Mouse (Mus musculus) thymus, postnatal 4 days (tissue): ENCODE results near the gene Tcf25.
"Not testable (repeated sequence)": the region's sequence is repeated elsewhere in the genome, so short reads cannot be mapped to it uniquely, and the experiment has no call there.

Experiments used
- DNase-seq: peaks from one replicate; pipeline ENCODE4 v3.0.0; 2021

Gene Tcf25

DNA sequence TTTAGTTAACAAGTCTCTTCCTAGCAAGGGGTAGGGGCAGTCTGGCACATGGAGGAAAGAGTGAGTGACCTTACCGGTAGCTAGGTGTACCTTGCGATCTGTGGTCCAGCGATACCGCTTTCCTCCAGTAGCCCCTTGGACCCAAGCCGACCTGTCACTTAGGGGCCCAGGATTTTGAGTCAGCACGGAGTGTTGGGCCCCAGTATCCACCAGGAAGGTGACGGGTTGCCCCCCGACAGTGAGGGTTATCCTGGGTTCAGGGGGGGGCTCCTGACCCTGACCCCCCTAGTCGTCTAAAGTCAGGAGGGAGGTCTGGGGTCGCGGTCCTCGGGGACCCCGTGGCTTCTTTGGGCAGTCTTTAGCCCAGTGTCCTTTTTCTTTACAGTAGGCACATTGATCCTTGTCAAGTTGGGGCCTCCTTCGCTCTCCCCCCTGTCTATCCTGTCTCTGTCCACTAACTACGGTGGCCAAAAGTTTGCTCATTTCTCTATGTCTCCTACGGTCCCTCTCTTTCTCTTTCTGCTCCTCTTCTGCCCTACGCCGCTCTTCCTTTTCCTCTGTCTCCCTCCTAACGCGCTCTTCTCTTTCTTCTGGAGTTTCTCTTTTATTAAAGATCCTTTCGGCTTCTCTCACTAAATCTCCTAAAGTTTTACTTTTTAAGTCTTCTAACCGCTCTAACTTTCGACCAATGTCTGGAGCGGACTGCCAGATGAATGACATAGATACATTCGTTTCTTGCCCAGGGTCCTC, 58.2 kb downstream of the Tcf25 start:
- no peak for DNase-seq

DNA sequence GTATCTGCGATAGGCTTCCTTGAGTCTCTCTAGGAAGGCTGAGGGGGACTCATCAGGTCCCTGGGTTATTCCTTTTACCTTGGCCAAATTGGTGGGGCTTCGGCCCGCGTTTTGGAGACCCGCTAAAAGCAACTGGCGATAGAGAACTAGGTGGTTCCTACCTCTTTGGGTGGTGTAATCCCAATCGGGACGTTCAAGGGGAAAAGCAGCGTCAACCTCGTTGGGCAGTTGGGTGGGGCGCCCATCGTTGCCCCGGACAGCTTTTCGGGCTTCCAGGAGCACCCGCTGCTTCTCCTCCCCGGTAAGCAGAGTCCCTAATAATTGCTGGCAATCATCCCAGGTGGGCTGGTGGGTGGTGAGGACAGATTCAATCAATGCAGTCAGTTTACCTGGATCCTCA, 58.8 kb downstream of the Tcf25 start:
- DNase-seq: no peak

DNA sequence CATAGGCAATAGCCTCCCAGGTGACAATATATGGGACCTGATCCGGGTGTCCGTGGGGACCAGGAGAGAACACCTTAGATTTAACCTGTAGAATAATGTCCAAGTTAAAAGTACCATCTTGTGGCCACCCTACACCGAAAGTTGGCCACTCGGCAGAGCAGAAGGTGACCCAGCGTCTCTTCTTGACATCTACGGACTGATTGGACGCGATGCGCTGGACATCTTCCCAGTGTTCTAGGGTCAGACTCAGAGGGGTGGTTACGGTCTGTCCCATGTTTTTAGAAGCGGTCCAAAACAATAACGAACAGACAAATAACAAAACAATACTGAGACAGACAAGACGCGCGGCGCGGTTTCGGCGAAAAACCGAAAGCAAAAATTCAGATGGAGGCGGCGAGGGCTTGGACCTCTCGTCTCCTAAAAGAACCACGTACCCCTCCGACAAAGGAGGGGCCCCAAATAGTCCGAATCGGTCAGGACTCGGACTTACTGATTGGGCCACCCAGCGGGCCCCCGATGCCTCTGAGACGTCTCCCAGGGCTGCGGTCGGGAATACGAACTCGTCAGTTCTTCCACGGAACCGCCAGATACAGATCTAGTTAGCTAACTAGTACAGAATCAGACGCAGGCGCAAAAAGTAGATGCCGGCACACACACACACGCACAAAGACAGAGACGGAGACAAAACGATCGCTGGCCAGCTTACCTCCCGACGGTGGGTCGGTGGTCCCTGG, 59.9 kb downstream of the Tcf25 start:
- not testable (repeated sequence) for DNase-seq

DNA sequence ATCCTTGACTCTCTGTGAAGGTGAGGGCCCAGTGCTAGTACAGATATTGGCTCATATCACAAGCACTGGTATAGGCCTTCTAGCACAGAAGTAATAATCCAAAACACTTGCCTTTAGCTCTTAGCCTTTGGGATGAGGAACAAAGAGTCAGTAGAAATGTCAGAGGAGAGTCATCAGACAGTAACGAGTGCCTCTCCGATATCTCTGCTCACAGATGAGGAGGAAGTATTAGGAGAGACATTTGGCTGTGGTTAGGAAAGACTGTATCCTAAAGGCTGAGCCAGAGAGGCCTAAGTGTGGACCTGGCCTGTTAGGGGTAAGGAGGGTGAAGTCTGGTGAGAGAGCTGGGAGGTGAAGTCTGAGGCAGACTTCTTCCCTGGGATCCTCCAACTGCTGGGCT, 68.2 kb downstream of the Tcf25 start:
- DNase-seq: no peak

DNA sequence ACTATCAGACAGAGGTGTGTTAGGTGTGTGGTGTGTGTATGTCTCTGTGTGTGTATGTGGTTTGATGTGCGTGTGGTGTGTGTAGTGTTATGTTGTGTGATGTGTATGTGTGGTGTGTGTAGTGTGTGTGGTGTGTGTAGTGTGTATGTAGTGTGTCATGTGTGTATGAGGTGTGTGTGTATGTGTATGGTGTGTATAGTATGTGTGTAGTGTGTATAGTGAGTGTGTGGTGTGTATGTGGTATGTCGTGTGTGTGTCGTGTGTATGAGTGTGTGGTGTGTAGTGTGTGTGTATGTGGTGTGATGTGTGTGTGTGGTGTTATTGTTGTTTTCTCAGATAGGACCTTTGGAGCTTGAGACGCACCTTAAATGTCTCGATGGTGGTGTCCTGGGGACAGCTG, 68.8 kb downstream of the Tcf25 start:
- DNase-seq: no peak

DNA sequence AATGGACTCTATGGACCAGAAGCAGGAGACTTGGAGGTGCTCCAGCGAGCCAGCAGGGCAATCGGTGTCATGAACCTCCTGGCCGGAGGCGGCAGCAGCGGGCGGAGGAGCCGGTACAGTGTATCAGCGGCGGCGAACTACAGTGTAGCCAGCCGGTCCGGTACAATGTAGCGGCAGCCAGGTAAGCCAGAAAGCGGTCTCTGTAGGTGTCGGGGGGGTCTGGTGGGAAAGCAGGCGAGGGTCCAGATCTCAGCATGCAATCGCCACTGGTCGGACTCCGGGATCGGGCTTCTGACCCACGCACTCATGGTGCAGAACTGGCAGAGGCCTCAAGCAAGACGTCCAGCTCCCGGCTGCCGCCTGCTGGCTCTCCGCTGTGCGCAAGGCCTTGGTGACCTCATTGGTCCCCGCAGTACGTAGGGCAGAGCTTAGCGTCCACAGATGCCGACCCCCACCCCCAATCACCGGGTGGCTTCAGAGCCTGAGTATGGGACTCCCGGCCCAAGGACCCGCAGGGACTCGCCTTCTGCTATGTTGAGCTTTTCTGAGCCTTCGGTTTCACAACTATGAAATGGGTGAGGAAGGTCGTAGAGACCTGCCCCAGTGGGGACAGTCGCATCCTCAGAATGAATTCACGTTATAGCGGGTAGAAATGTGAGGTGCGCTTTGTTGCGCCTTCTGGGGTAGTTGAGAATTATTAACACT, 69.5 kb downstream of the Tcf25 start:
- peak; percentile 96 for DNase-seq

DNA sequence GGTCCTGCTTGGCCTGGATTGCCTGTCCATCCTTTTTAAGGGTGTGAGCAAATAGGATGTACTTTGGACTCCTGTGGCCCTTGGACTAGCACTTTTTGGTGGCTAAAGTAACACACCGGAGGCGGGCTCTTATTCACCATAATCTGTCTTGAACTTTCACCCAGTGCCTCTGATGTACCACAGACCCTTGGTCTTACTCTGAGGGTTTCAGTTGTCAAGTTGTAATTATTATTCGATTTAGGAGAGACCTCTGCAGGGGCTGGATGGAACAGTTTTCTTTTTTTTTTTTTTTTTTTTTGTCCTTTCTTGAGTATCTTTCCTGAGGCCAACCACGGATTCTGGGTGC, 70.0 kb downstream of the Tcf25 start:
- DNase-seq: no peak

DNA sequence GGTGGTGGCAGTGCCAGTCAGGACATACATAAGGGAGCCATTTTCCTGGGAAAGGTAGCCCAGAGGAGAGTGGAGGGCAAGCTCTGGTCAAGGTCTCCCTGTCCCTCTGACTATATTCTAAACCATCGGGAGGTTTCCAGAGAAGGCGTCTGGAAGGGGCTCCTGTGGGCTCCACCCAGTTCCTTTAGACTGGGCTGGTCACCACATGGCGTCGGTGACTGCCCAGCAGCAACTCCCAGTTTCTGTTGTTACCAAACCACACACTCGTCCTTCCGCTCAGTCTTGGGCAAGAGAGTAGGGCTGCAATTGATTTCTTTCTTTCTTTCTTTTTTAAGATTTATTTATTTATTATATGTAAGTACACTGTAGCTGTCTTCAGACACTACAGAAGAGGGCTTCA, 70.6 kb downstream of the Tcf25 start:
- no peak for DNase-seq

DNA sequence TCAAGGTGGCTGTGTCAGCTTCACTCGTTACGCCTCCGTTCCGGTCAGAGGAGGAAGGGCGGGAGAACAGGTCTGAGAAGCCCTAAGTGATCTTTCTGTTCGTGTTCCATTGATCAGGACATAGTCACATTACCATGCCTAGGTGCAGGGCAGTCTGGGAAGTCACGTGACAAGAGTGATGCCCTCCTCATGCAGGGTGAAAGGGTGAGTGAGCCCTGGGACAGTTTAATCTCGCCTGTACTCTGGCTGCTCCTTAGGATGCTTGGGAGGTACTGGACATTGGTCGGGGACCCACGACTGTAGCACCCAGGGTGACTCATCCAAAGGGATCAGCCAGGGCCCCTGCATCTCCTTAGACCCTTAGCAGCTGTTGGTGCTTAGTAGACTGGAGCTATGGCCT, 72.4 kb downstream of the Tcf25 start:
- no peak for DNase-seq

DNA sequence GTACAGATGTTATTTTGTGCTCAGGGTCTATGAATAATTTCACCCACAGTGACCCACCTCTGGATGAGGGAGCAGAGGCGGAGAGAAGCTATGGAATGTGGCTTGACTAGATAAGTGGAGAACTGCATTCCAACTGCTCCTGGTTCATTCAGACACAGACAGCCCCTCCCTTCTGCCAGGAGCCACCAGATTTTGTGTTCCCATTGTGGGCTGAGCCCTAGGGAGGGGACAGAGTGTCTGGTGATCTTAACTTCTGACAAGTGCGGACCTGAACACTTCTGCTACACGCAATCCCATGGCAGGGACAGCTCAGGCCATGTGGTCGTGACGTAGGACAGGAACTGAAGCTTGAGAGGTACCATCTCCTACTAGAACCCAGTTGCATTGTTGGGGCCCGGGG, 73.2 kb downstream of the Tcf25 start:
- DNase-seq: no peak

DNA sequence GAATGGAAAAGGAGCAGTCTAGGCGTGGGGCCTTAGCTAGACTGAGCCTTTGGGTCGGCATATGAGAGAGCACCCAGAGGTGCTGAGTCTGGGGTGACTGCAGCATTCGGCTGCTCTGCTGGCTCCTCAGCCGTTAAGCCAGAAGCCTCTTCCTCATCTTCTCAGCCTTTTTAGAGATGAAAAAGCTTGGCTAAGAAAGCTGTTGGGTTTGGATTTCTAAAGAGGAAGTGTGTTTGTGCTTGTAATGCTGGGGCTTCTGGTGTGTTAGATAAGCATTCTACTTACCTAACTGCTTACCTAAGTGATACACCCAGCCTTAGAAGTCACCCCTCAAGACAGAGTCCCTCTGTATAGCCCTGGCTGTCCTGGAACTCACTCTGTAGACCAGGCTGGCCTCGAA, 77.2 kb downstream of the Tcf25 start:
- no peak for DNase-seq

DNA sequence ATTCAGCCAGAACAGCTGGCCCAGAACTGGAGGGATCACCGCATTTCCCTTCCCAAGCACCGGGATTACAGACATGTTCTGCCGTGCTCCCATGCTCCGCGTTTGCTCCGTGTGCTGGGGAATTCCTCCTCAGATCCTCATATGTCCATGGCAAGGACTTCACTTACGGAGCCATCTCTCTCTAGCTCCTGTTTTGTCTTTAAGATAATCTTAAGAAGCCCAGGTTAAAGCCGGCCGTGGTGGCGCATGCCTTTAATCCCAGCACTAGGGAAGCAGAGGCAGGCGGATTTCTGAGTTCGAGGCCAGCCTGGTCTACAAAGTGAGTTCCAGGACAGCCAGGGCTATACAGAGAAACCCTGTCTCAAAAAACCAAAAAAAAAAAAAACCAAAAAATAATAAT, 78.2 kb downstream of the Tcf25 start:
- not testable (repeated sequence) for DNase-seq

DNA sequence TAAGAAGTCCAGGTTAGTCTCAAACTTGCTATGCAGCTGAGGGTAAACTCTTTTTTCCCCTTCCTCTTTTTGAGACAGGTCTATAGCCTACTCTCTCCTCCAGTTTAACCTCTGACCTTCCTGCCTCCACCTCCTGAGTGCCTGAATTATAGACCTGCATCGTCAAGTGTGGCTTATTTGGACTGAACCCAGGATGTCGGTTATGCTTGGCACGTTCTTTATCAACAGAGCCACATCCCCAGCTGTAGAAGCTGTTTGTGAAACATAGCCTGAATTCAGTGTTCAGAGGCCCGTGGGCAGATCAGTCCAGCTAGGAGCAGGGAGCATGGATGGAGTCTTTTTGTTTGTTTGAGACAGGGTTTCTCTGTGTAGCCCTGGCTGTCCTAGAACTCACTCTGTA, 78.6 kb downstream of the Tcf25 start:
- DNase-seq: no peak

DNA sequence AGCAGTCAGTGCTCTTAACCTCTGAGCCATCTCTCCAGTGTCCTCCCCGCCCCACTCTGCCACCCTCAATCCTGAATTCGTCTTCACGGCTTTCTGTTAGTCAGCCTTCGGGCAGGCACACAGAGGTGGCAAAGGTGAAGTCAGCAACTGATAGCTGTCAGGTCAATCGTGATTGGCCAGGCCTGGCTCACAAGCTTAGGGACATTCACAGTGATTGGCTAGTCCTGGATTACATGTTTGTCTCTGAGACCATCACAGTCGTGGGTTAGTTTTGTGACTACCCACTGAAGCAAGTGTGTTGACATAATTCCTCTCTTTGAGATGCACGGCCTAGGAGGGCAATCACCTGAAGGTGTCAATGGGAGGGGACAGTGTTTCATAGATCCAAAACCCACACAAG, 79.7 kb downstream of the Tcf25 start:
- DNase-seq: no peak
